In genomic region chr10:66940368-66940767, GRCm38 (mm10) we compare ENCODE assay signal across 11 mouse cellular contexts.
"Had no signal": no experiment of that assay in that cellular context is flagged by ENCODE, and none has a peak within 500 bp of the region (broad histone marks: within the 10 kb centered on the region; RNA-seq: fewer than 3 reads in every experiment).

No protein-coding gene starts in this region.

- ATAC-seq: intestine, postnatal 0 days had no signal

- DNase-seq: kidney, adult 2 months; kidney, postnatal 14 days; kidney, postnatal 4 days; liver, embryonic 13.5 days; lung, adult 2 months; midbrain, embryonic 14.5 days; retina, postnatal 1 day; right cerebral cortex, postnatal 25 days; spleen, adult 18-20 months; thymus, postnatal 36 days had no signal
